Mouse (Mus musculus) frontal cortex, adult 2 months (tissue): ENCODE measurements at regions not wholly inside any gene's neighbourhood (a gene's known extent, or its start where the extent isn't known, plus 50 kb on each side); places are given as distances from the start of the nearest gene placed in this dataset.
"Not testable (repeated sequence)": the region's sequence is repeated elsewhere in the genome, so short reads cannot be mapped to it uniquely, and the experiment has no call there.

Experiments
- DNase-seq, 2 experiments: peaks; one replicate each; pipeline ENCODE4 v3.0.0; 2022; ENCODE audit warnings: low spot score in 1 of 2; ENCODE audit errors: extremely low spot score in 1 of 2

GRCm38 (mm10) chr6:112564119-112564518 is 74.4 kb upstream of the Oxtr start:
- DNase-seq = not testable (repeated sequence)

- DNase-seq = not testable (repeated sequence)
Measured at GRCm38 (mm10) chr6:112563659-112564058, 73.9 kb upstream of the Oxtr start.

- no peak for DNase-seq
Measured at GRCm38 (mm10) chr6:112562039-112562438, 72.3 kb upstream of the Oxtr start.

- DNase-seq = no peak
Measured at GRCm38 (mm10) chr6:112561568-112561967, 71.8 kb upstream of the Oxtr start.

GRCm38 (mm10) chr6:112559549-112559948 is 69.8 kb upstream of the Oxtr start:
- no peak for DNase-seq

GRCm38 (mm10) chr6:112557516-112557915 is 67.8 kb upstream of the Oxtr start:
- DNase-seq = no peak

GRCm38 (mm10) chr6:112556401-112557165 is 66.8 kb upstream of the Oxtr start:
- peak in 1 of 2 experiments; percentile 58 for DNase-seq

GRCm38 (mm10) chr6:112554091-112554490 is 64.3 kb upstream of the Oxtr start:
- no peak for DNase-seq

- DNase-seq = no peak
Measured at GRCm38 (mm10) chr6:112553231-112553920, 63.6 kb upstream of the Oxtr start.

- no peak for DNase-seq
Measured at GRCm38 (mm10) chr6:112552560-112552959, 62.8 kb upstream of the Oxtr start.

- DNase-seq = no peak
Measured at GRCm38 (mm10) chr6:112551298-112551697, 61.6 kb upstream of the Oxtr start.

GRCm38 (mm10) chr6:112547251-112547650 is 57.5 kb upstream of the Oxtr start:
- DNase-seq = no peak

- no peak for DNase-seq
Measured at GRCm38 (mm10) chr6:112546033-112546432, 56.3 kb upstream of the Oxtr start.

GRCm38 (mm10) chr6:112544315-112544714 is 54.6 kb upstream of the Oxtr start:
- DNase-seq = no peak

- DNase-seq = no peak
Measured at GRCm38 (mm10) chr6:112542692-112543091, 52.9 kb upstream of the Oxtr start.
